Comparison of ENCODE assay signal across 8 mouse cellular contexts in genomic region chr6:21213865-21214672, GRCm38 (mm10). TPM values are rescaled to one million over a fixed set of nuclear protein-coding genes. Genes with fewer than 3 reads are reported as not detected.
DNase-seq lines count a peak whose midpoint lies in the region; ATAC-seq lines count a peak whose summit lies in the region.

No protein-coding gene starts in this region.

- peak overlapping the region; percentile 89 for H3K9ac ChIP-seq in forebrain, embryonic 16.5 days (replicated peaks; ENCODE audit: low read depth, low read length)
- H3K9ac ChIP-seq in midbrain, embryonic 11.5 days (ENCODE audit: low read length): peak overlapping the region; percentile 76
- H3K9ac ChIP-seq in stomach, embryonic 16.5 days (ENCODE audit: low read length): peak overlapping the region; percentile 70

- peak overlapping the region; percentile 90 for H3K4me3 ChIP-seq in forebrain, embryonic 16.5 days (replicated peaks; ENCODE audit: low read length)
- peak overlapping the region; percentile 71 for H3K4me3 ChIP-seq in midbrain, embryonic 11.5 days (ENCODE audit: low read depth, low read length)
- peak overlapping the region; percentile 64 for H3K4me3 ChIP-seq in stomach, embryonic 16.5 days (replicated peaks; ENCODE audit: low read length)

- H3K4me2 ChIP-seq in forebrain, embryonic 16.5 days (ENCODE audit: low read length): peak overlapping the region; percentile 79
- peak overlapping the region; percentile 88 for H3K4me2 ChIP-seq in midbrain, embryonic 11.5 days
- H3K4me2 ChIP-seq in stomach, embryonic 16.5 days (ENCODE audit: low read depth, low read length): peak overlapping the region; percentile 98

- H3K27ac ChIP-seq in forebrain, embryonic 16.5 days (ENCODE audit: low read length): peak overlapping the region; percentile 89
- no peak overlapping the region for H3K27ac ChIP-seq in midbrain, embryonic 11.5 days (ENCODE audit: low read depth, low read length)
- no peak overlapping the region for H3K27ac ChIP-seq in stomach, embryonic 16.5 days (ENCODE audit: low read length)

- under 1% methylated on average over 29 of the region's 29 CpGs for WGBS in forebrain, embryonic 16.5 days
- under 1% methylated on average over 29 of the region's 29 CpGs for WGBS in midbrain, embryonic 11.5 days
- 2% methylated on average over 29 of the region's 29 CpGs for WGBS in stomach, embryonic 16.5 days

- ATAC-seq in CD4-positive, CD25-positive, alpha-beta regulatory T cell, adult 4 months: no peak
- ATAC-seq in forebrain, embryonic 16.5 days: peak; percentile 70
- peak; percentile 57 for ATAC-seq in midbrain, embryonic 11.5 days (ENCODE audit: low FRiP score)
- peak; percentile 40; the same call in 1 of the 2 replicates for ATAC-seq in stomach, embryonic 16.5 days (ENCODE audit: insufficient read depth, low FRiP score)

- H3K27me3 ChIP-seq in forebrain, embryonic 16.5 days (replicated peaks; ENCODE audit: control insufficient read depth, insufficient read depth, low read length): no peaks in the 10 kb centered on the region
- peaks cover 4% of the 10 kb centered on the region for H3K27me3 ChIP-seq in midbrain, embryonic 11.5 days (ENCODE audit: control insufficient read depth, insufficient read depth, low read length)
- no peaks in the 10 kb centered on the region; the same call in 1 of the 2 replicates for H3K27me3 ChIP-seq in stomach, embryonic 16.5 days (ENCODE audit: control insufficient read depth, insufficient read depth, low read length)

- DNase-seq in CD4-positive, CD25-positive, alpha-beta regulatory T cell, adult 2 months (ENCODE audit: low read depth, low spot score): peak; percentile 3
- peak; percentile 90 to 91 for DNase-seq in cerebellum, adult 18-20 months
- peak; percentile 57 for DNase-seq in hindlimb bud, embryonic 11.5 days (ENCODE audit: extremely low spot score, low read depth, low spot score)
- peak; percentile 80 to 82 for DNase-seq in left cerebral cortex, adult 18-20 months (ENCODE audit: low spot score in 2 of 2)
- peak; percentile 98 for DNase-seq in midbrain, embryonic 11.5 days (ENCODE audit: low spot score, missing footprints)

- H3K36me3 ChIP-seq in forebrain, embryonic 16.5 days (ENCODE audit: control insufficient read depth, insufficient read depth): no peaks in the 10 kb centered on the region
- H3K36me3 ChIP-seq in midbrain, embryonic 11.5 days (ENCODE audit: control insufficient read depth, insufficient read depth, low read length): no peaks in the 10 kb centered on the region
- H3K36me3 ChIP-seq in stomach, embryonic 16.5 days (ENCODE audit: control insufficient read depth, insufficient read depth, low read length): no peaks in the 10 kb centered on the region

- no peaks in the 10 kb centered on the region for H3K9me3 ChIP-seq in forebrain, embryonic 16.5 days (ENCODE audit: control insufficient read depth, low read length)
- no peaks in the 10 kb centered on the region for H3K9me3 ChIP-seq in midbrain, embryonic 11.5 days (ENCODE audit: control insufficient read depth, low read length)
- no peaks in the 10 kb centered on the region for H3K9me3 ChIP-seq in stomach, embryonic 16.5 days (replicated peaks; ENCODE audit: control insufficient read depth, low read length)

- H3K4me1 ChIP-seq in forebrain, embryonic 16.5 days (replicated peaks; ENCODE audit: control insufficient read depth, insufficient read depth, low read length): 0 out of 2 replicates have a peak, but pooled peaks cover 2% of the 10 kb centered on the region
- 0 out of 2 replicates have a peak, but pooled peaks cover 2% of the 10 kb centered on the region for H3K4me1 ChIP-seq in midbrain, embryonic 11.5 days (ENCODE audit: control insufficient read depth, insufficient read depth, low read length)
- H3K4me1 ChIP-seq in stomach, embryonic 16.5 days (ENCODE audit: control insufficient read depth, insufficient read depth, low read length): no peaks in the 10 kb centered on the region

RNA-seq across cellular contexts. Expression of gene Kcnd2, which starts 1.2 kb away (rescaled TPM):
- polyA plus RNA-seq in CD4-positive, CD25-positive, alpha-beta regulatory T cell, adult 4 months (2017; shearing (Covaris generic)): not detected
- polyA plus RNA-seq in forebrain, embryonic 16.5 days (2015; fragmentation: Nextera tagmentation; extraction: Ambion mirVana): 9.3 and 13.5 TPM in 2 replicates
- 10 to 100 TPM; 71.9 to 73.4 TPM for total RNA-seq in left cerebral cortex, adult 18-20 months (2021)
- polyA plus RNA-seq in midbrain, embryonic 11.5 days (2014; fragmentation: Nextera tagmentation; extraction: Ambion mirVana): 1.2 and 2.0 TPM in 2 replicates
- polyA plus RNA-seq in stomach, embryonic 16.5 days (2015; fragmentation: Nextera tagmentation; extraction: Ambion mirVana): 0.41 and 0.57 TPM in 2 replicates

Comparison
In these comparisons a context has a peak if more than half of its experiments do, and no peak if none do; other contexts are left out.
1. DNase-seq: peak in every context shown above with its lines; median percentile 98 in midbrain, embryonic 11.5 days; 90 in cerebellum, adult 18-20 months; 81 in left cerebral cortex, adult 18-20 months; 57 in hindlimb bud, embryonic 11.5 days; 3 in CD4-positive, CD25-positive, alpha-beta regulatory T cell, adult 2 months.